Mouse (Mus musculus): ENCODE results near the gene Lrrc45. TPM values are rescaled to one million over a fixed set of nuclear protein-coding genes. Genes with fewer than 3 reads are reported as not detected.

Gene Lrrc45
- total RNA-seq, 1 experiment: 30.3 TPM

DNA sequence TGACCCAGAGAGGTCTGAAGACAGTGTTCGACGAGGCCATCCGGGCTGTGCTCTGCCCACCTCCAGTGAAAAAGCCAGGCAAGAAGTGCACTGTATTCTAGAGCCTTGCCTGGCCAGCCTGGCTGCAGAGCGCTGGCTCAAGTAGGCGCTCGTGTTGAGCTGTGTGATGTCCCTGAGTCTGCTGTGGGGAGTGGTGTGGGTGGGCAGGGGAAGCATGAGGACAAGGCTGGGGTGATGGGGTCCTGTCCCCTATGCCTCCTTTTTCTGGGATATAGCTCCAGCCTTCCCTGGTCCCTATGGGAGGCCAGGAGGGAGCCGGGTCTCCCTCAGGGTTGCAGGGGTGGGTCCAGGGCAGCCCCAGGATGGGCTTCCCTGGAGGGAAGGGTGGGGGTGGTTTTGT lies 9.8 kb downstream of the Lrrc45 start:
- no peak for TF ChIP-seq CHD2 (IDR thresholded peaks at IDR 0.05; ENCODE audit: low read depth, low read length)
- no peak for TF ChIP-seq ZC3H11A (IDR thresholded peaks at IDR 0.05; ENCODE audit: borderline replicate concordance, low read depth, low read length)
- no peak for TF ChIP-seq MAFK (IDR thresholded peaks at IDR 0.05; ENCODE audit: insufficient read depth, low read depth, low read length)
- TF ChIP-seq HCFC1 (IDR thresholded peaks at IDR 0.05; ENCODE audit: borderline replicate concordance, insufficient read depth, low read length): no peak
- no peak for TF ChIP-seq ZNF384 (IDR thresholded peaks at IDR 0.05; ENCODE audit: low read depth, low read length)
- in situ Hi-C loops (cut with MboI; ENCODE audit: low sequenced_read_pairs in 2 of 2, unreplicated experiment in 2 of 2): no loop called here

DNA sequence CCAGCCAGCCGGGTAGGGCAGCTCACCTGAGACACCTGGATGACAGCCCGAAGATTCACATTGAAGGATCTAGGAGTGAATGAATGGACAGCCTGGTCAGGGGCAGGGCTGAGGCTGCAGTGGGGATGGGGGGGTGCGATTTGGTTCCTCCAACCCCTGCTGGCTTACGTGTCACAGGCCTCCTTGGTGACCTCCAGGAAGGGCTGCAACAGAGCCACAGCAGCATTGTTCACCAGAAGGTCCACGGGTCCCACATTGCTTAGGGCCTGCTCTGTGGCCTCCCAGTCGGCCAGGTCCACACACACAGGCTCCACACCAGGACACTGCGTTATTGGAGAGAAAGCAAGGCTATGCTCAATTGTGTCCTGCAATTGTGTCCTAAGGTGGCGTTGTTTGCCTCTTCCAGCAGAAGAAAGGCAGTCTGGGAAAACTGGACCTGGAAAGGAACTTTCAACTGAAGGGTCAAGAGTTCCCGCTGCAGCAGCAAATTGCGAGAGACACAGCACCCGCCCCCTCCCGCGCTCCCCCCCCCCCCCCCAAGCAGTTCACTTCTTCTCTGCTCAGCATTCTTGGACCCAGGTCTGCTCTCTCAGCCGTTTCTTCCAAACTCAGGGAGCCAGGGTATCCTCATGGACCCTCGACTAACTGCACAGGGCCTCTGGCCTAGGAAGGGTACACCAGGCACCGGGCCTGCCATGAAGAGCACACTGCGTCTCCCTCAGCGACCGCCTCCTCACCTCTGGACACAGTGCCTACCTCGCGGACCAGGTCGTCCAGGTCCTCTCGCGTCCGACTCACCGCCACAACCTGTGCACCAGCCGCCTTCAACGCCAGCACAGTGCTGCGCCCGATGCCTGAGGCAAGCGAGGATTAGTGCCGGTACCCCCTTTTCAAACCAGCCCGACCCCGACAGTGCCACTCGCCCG lies 12.8 kb downstream of the Lrrc45 start:
- H3K4me1 ChIP-seq (ENCODE audit: control insufficient read depth in 2 of 2, insufficient read depth in 2 of 2, low read length in 2 of 2, poor library complexity in 1 of 2): peaks cover 3 to 12% of the 10 kb centered on the region in 2 experiments; a peak in 1 of 4 replicates
- peak overlapping the region; percentile 89 to 93 for H3K4me3 ChIP-seq (ENCODE audit: insufficient read depth in 1 of 2, low read depth in 1 of 2, low read length in 2 of 2, poor library complexity in 1 of 2, severe bottlenecking in 1 of 2)
- no peak for DNase-seq (ENCODE audit: low read depth, low spot score)
- in situ Hi-C loops (cut with MboI; ENCODE audit: low sequenced_read_pairs in 2 of 2, unreplicated experiment in 2 of 2): loop anchor here in 1 of 2 experiments (5.0 kb wide), 1 partner anchor 51 kb away; no protein-coding TSS in a partner anchor
- TF ChIP-seq MAFK (IDR thresholded peaks at IDR 0.05; ENCODE audit: insufficient read depth, low read depth, low read length) (no peak), ZC3H11A (IDR thresholded peaks at IDR 0.05; ENCODE audit: borderline replicate concordance, low read depth, low read length) (no peak), CHD2 (IDR thresholded peaks at IDR 0.05; ENCODE audit: low read depth, low read length) (no peak), HCFC1 (IDR thresholded peaks at IDR 0.05; ENCODE audit: borderline replicate concordance, insufficient read depth, low read length) (no peak), ZNF384 (IDR thresholded peaks at IDR 0.05; ENCODE audit: low read depth, low read length) (no peak)
- peaks cover 12% of the 10 kb centered on the region for H3K36me3 ChIP-seq (ENCODE audit: control insufficient read depth, insufficient read depth, low read length, poor library complexity, severe bottlenecking)
- H3K9me3 ChIP-seq (ENCODE audit: control insufficient read depth, insufficient read depth, low read depth, low read length): no peaks in the 10 kb centered on the region
- H3K9ac ChIP-seq (ENCODE audit: insufficient read depth, low read depth, low read length, poor library complexity, severe bottlenecking): peak overlapping the region; percentile 77
- H3K27ac ChIP-seq (ENCODE audit: insufficient read depth, low read depth, low read length, poor library complexity, severe bottlenecking): no peak overlapping the region

More for the DNA sequence above, 9.8 kb downstream of the Lrrc45 start:
- H3K27ac ChIP-seq (ENCODE audit: insufficient read depth, low read depth, low read length, poor library complexity, severe bottlenecking): peak overlapping the region; percentile 10; the same call in 1 of the 2 replicates
- H3K36me3 ChIP-seq (ENCODE audit: control insufficient read depth, insufficient read depth, low read length, poor library complexity, severe bottlenecking): peaks cover 18% of the 10 kb centered on the region
- no peaks in the 10 kb centered on the region for H3K9me3 ChIP-seq (ENCODE audit: control insufficient read depth, insufficient read depth, low read depth, low read length)
- no peak overlapping the region for H3K4me3 ChIP-seq (ENCODE audit: insufficient read depth in 1 of 2, low read depth in 1 of 2, low read length in 2 of 2, poor library complexity in 1 of 2, severe bottlenecking in 1 of 2)
- peaks cover 0 to 7% of the 10 kb centered on the region in 2 experiments; a peak in 2 of 4 replicates for H3K4me1 ChIP-seq (ENCODE audit: control insufficient read depth in 2 of 2, insufficient read depth in 2 of 2, low read length in 2 of 2, poor library complexity in 1 of 2)
- no peak for DNase-seq (ENCODE audit: low read depth, low spot score)
- H3K9ac ChIP-seq (ENCODE audit: insufficient read depth, low read depth, low read length, poor library complexity, severe bottlenecking): no peak overlapping the region

DNA sequence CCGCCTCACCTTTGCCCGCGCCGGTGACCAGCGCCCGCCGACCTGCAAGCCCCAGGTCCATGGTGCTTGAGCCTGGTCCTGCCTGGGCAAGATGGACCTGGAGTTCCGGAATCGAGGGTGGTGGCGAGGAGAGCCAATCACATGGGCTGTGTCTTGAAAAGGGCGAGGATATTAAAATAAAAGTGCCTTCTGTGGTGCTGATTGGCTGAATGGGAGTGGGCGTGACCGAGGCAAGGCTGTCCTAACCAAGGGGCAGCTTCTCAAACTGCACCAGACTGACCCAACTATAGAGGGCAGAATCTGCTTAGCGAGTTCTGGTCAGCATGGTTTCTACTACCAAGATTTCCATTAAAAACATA lies 13.4 kb downstream of the Lrrc45 start, which contains the start of gene Dcxr:
Gene Dcxr, minus strand, starts transcription at position 113 of the 359 bp plus-strand sequence.
- no peak for DNase-seq (ENCODE audit: low read depth, low spot score)
- in situ Hi-C loops (cut with MboI; ENCODE audit: low sequenced_read_pairs in 2 of 2, unreplicated experiment in 2 of 2): loop anchor here in 1 of 2 experiments (5.0 kb wide), 1 partner anchor 50 kb away; no protein-coding TSS in a partner anchor
- H3K9me3 ChIP-seq (ENCODE audit: control insufficient read depth, insufficient read depth, low read depth, low read length): no peaks in the 10 kb centered on the region
- H3K4me1 ChIP-seq (ENCODE audit: control insufficient read depth in 2 of 2, insufficient read depth in 2 of 2, low read length in 2 of 2, poor library complexity in 1 of 2): peaks cover 3 to 11% of the 10 kb centered on the region in 2 experiments; a peak in 1 of 4 replicates
- H3K9ac ChIP-seq (ENCODE audit: insufficient read depth, low read depth, low read length, poor library complexity, severe bottlenecking): peak within 1 kb of the TSS; percentile 77
- H3K36me3 ChIP-seq (ENCODE audit: control insufficient read depth, insufficient read depth, low read length, poor library complexity, severe bottlenecking): peaks cover 12% of the 10 kb centered on the region
- H3K27ac ChIP-seq (ENCODE audit: insufficient read depth, low read depth, low read length, poor library complexity, severe bottlenecking): no peak within 1 kb of the TSS
- H3K4me3 ChIP-seq (ENCODE audit: insufficient read depth in 1 of 2, low read depth in 1 of 2, low read length in 2 of 2, poor library complexity in 1 of 2, severe bottlenecking in 1 of 2): peak within 1 kb of the TSS; percentile 89 to 93
- TF ChIP-seq CHD2 (IDR thresholded peaks at IDR 0.05; ENCODE audit: low read depth, low read length): no peak
- TF ChIP-seq MAFK (IDR thresholded peaks at IDR 0.05; ENCODE audit: insufficient read depth, low read depth, low read length): no peak
- TF ChIP-seq HCFC1 (IDR thresholded peaks at IDR 0.05; ENCODE audit: borderline replicate concordance, insufficient read depth, low read length): no peak
- TF ChIP-seq ZC3H11A (IDR thresholded peaks at IDR 0.05; ENCODE audit: borderline replicate concordance, low read depth, low read length): no peak
- TF ChIP-seq ZNF384 (IDR thresholded peaks at IDR 0.05; ENCODE audit: low read depth, low read length): no peak

DNA sequence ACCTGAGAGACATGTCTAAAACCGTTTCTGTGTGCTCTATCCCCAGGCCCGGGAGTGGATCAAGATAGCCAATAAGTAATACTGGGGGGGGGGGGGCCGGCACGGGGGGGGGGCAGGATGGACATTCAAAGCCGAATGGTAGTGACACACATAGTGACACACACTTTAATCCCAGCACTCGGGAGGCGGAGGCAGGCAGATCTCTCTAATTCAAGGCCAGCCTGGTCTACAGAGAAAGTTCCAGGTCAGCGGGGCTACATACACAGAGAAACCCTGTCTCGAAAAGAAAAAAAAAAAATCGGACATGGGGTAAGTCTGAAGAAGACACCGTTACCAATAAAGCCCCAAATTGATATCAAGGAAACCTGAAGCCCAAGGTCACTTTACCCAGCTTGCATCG lies 13.8 kb downstream of the Lrrc45 start:
- no peak overlapping the region for H3K9ac ChIP-seq (ENCODE audit: insufficient read depth, low read depth, low read length, poor library complexity, severe bottlenecking)
- H3K9me3 ChIP-seq (ENCODE audit: control insufficient read depth, insufficient read depth, low read depth, low read length): no peaks in the 10 kb centered on the region
- no peak overlapping the region for H3K4me3 ChIP-seq (ENCODE audit: insufficient read depth in 1 of 2, low read depth in 1 of 2, low read length in 2 of 2, poor library complexity in 1 of 2, severe bottlenecking in 1 of 2)
- DNase-seq (ENCODE audit: low read depth, low spot score): no peak
- no peak overlapping the region for H3K27ac ChIP-seq (ENCODE audit: insufficient read depth, low read depth, low read length, poor library complexity, severe bottlenecking)
- in situ Hi-C loops (cut with MboI; ENCODE audit: low sequenced_read_pairs in 2 of 2, unreplicated experiment in 2 of 2): loop anchor here in 1 of 2 experiments (5.0 kb wide), 1 partner anchor 50 kb away; no protein-coding TSS in a partner anchor
- TF ChIP-seq HCFC1 (IDR thresholded peaks at IDR 0.05; ENCODE audit: borderline replicate concordance, insufficient read depth, low read length): no peak
- TF ChIP-seq ZC3H11A (IDR thresholded peaks at IDR 0.05; ENCODE audit: borderline replicate concordance, low read depth, low read length): 0 out of 2 replicates have a peak, but pooled peaks have one; percentile 1
- peaks cover 3 to 9% of the 10 kb centered on the region in 2 experiments; a peak in 1 of 4 replicates for H3K4me1 ChIP-seq (ENCODE audit: control insufficient read depth in 2 of 2, insufficient read depth in 2 of 2, low read length in 2 of 2, poor library complexity in 1 of 2)
- peaks cover 12% of the 10 kb centered on the region for H3K36me3 ChIP-seq (ENCODE audit: control insufficient read depth, insufficient read depth, low read length, poor library complexity, severe bottlenecking)
